Mouse (Mus musculus) cerebellum, adult 2 months (tissue): Measurements from ENCODE around the gene Aplp1. TPM values are rescaled to one million over a fixed set of nuclear protein-coding genes. Genes with fewer than 3 reads are reported as not detected.

ENCODE experiments used
- DNase-seq, 2 experiments: peaks; one replicate each; pipeline ENCODE4 v3.0.0; 2021
- H3K27ac ChIP-seq: fragments of 200-500 bp; 2 replicates; pipeline ENCODE4 v1.5.1; 2012; ENCODE audit warnings: low read length, control low read depth, inconsistent platforms; ENCODE audit not compliant: insufficient read depth
- H3K27me3 ChIP-seq: fragments of 200-500 bp; 2 replicates; pipeline ENCODE4 v1.6.1; 2012; ENCODE audit warnings: inconsistent platforms, mild to moderate bottlenecking, low read length, moderate library complexity; ENCODE audit not compliant: control insufficient read depth, insufficient read depth
- H3K4me1 ChIP-seq: fragments of 200-500 bp; 2 replicates; pipeline ENCODE4 v1.6.1; 2011; ENCODE audit warnings: low read length; ENCODE audit not compliant: control insufficient read depth, insufficient read depth
- H3K4me3 ChIP-seq: fragments of 200-500 bp; replicated peaks from 2 replicates; pipeline ENCODE3; 2011; ENCODE audit warnings: mild to moderate bottlenecking, low read depth, low read length, control low read depth; ENCODE audit not compliant: insufficient read depth
- CTCF ChIP-seq: fragments of 200-500 bp; IDR thresholded peaks from 2 replicates; pipeline ENCODE4 v1.5.1; 2011; ENCODE audit warnings: low read depth, mild to moderate bottlenecking, control low read depth, low read length, moderate library complexity, borderline replicate concordance; ENCODE audit not compliant: insufficient read depth
- POLR2A ChIP-seq: fragments of 200-500 bp; IDR thresholded peaks from 2 replicates; pipeline ENCODE4 v1.6.1; 2011; ENCODE audit warnings: low read length, control low read depth, borderline replicate concordance; ENCODE audit not compliant: insufficient read depth
- WGBS: fragments of 180-500 bp; shearing (Covaris S2); methylation state at CpG from one replicate; pipeline ENCODE4 v1.1.7; 2018; 5-methylcytosine and 5-hydroxymethylcytosine counted together
- polyA plus RNA-seq: library from polyadenylated mRNA; depleted of rRNA; stranded (reverse); fragments of >200 nt; gene quantifications from 2 replicates; pipeline ENCODE4 v1.2.3, GENCODE M21; 2012

The Aplp1 gene
- polyA plus RNA-seq, 1 experiment, result 892 TPM

GRCm38 (mm10) chr7:30413596-30413995 lies 31.7 kb downstream of the Aplp1 start, which contains the start of gene Tyrobp:
Tyrobp (plus strand) TSS chr7:30413760.
- no peak for DNase-seq
- TF ChIP-seq CTCF (no peak), POLR2A (no peak)
- H3K27ac ChIP-seq, result no peak within 1 kb of the TSS
- no peaks in the 10 kb centered on the region for H3K4me1 ChIP-seq
- no peak within 1 kb of the TSS for H3K4me3 ChIP-seq
- H3K27me3 ChIP-seq, result no peaks in the 10 kb centered on the region; the same call in 1 of the 2 replicates
- 67% methylated on average over 5 of the region's 5 CpGs for WGBS

GRCm38 (mm10) chr7:30412735-30413147 lies 32.6 kb downstream of the Aplp1 start:
- Histone ChIP-seq H3K27me3 (no peaks in the 10 kb centered on the region; the same call in 1 of the 2 replicates), H3K27ac (no peak overlapping the region), H3K4me3 (no peak overlapping the region), H3K4me1 (no peaks in the 10 kb centered on the region)
- TF ChIP-seq CTCF, result no peak
- no peak for TF ChIP-seq POLR2A
- no peak for DNase-seq
- WGBS, result 42% methylated on average over 4 of the region's 4 CpGs

GRCm38 (mm10) chr7:30411023-30411422 lies 34.3 kb downstream of the Aplp1 start:
- no peaks in the 10 kb centered on the region; the same call in 1 of the 2 replicates for H3K27me3 ChIP-seq
- H3K27ac ChIP-seq, result no peak overlapping the region
- TF ChIP-seq CTCF (no peak), POLR2A (no peak)
- no peaks in the 10 kb centered on the region for H3K4me1 ChIP-seq
- WGBS, result 88% methylated on average over 3 of the region's 3 CpGs
- no peak overlapping the region for H3K4me3 ChIP-seq
- no peak for DNase-seq

GRCm38 (mm10) chr7:30409789-30410188 lies 35.5 kb downstream of the Aplp1 start:
- WGBS, result 85% methylated on average over 2 of the region's 2 CpGs
- DNase-seq, result no peak
- no peak overlapping the region for H3K27ac ChIP-seq
- H3K27me3 ChIP-seq, result no peaks in the 10 kb centered on the region; the same call in 1 of the 2 replicates
- no peak overlapping the region for H3K4me3 ChIP-seq
- no peaks in the 10 kb centered on the region for H3K4me1 ChIP-seq
- no peak for TF ChIP-seq CTCF
- no peak for TF ChIP-seq POLR2A

GRCm38 (mm10) chr7:30408639-30409038 lies 36.7 kb downstream of the Aplp1 start:
- Histone ChIP-seq H3K4me3 (no peak overlapping the region), H3K4me1 (no peaks in the 10 kb centered on the region), H3K27ac (no peak overlapping the region), H3K27me3 (no peaks in the 10 kb centered on the region; the same call in 1 of the 2 replicates)
- DNase-seq, result no peak
- no peak for TF ChIP-seq POLR2A
- no peak for TF ChIP-seq CTCF
- 71% methylated on average over 3 of the region's 3 CpGs for WGBS

GRCm38 (mm10) chr7:30402343-30402742 lies 43.0 kb downstream of the Aplp1 start:
- Histone ChIP-seq H3K4me3 (no peak overlapping the region), H3K4me1 (no peaks in the 10 kb centered on the region), H3K27me3 (no peaks in the 10 kb centered on the region), H3K27ac (no peak overlapping the region)
- WGBS, result 73% methylated on average over 4 of the region's 4 CpGs
- no peak for DNase-seq
- TF ChIP-seq POLR2A (no peak), CTCF (no peak)

GRCm38 (mm10) chr7:30399671-30400070 lies 45.7 kb downstream of the Aplp1 start:
- TF ChIP-seq CTCF (no peak), POLR2A (no peak)

GRCm38 (mm10) chr7:30394871-30395270 lies 50.5 kb downstream of the Aplp1 start:
- TF ChIP-seq POLR2A, result no peak
- 0 out of 2 replicates have a peak, but pooled peaks have one; percentile 5 for TF ChIP-seq CTCF
- no peaks in the 10 kb centered on the region for H3K27me3 ChIP-seq
- 56% methylated on average over 2 of the region's 2 CpGs for WGBS
- no peak overlapping the region for H3K4me3 ChIP-seq
- no peaks in the 10 kb centered on the region for H3K4me1 ChIP-seq
- DNase-seq, result no peak
- no peak overlapping the region for H3K27ac ChIP-seq

More at GRCm38 (mm10) chr7:30399671-30400070, 45.7 kb downstream of the Aplp1 start:
- Histone ChIP-seq H3K27ac (no peak overlapping the region), H3K4me1 (no peaks in the 10 kb centered on the region), H3K27me3 (no peaks in the 10 kb centered on the region), H3K4me3 (no peak overlapping the region)
- WGBS, result 19% methylated on average over 7 of the region's 7 CpGs
- no peak for DNase-seq
